Mouse (Mus musculus) adrenal gland, adult 8-10 months (tissue): Measurements from ENCODE around the gene Dnajb14. TPM values are rescaled to one million over a fixed set of nuclear protein-coding genes. Genes with fewer than 3 reads are reported as not detected.
A peak's percentile ranks its signal among the peaks of the same experiment; 100 is the strongest.
"Not testable (repeated sequence)": the region's sequence is repeated elsewhere in the genome, so short reads cannot be mapped to it uniquely, and the experiment has no call there.

Experiments
- DNase-seq: peaks from one replicate; pipeline ENCODE4 v3.0.0; 2022
- total RNA-seq, 4 experiments: library from RNA; stranded (reverse); gene quantifications; 2 replicates each; pipeline ENCODE4 v1.2.4; 2022

The Dnajb14 gene
- total RNA-seq, 4 experiments from 2014 or later, result 21.1 to 29.1 (median 27.3) TPM

DNA sequence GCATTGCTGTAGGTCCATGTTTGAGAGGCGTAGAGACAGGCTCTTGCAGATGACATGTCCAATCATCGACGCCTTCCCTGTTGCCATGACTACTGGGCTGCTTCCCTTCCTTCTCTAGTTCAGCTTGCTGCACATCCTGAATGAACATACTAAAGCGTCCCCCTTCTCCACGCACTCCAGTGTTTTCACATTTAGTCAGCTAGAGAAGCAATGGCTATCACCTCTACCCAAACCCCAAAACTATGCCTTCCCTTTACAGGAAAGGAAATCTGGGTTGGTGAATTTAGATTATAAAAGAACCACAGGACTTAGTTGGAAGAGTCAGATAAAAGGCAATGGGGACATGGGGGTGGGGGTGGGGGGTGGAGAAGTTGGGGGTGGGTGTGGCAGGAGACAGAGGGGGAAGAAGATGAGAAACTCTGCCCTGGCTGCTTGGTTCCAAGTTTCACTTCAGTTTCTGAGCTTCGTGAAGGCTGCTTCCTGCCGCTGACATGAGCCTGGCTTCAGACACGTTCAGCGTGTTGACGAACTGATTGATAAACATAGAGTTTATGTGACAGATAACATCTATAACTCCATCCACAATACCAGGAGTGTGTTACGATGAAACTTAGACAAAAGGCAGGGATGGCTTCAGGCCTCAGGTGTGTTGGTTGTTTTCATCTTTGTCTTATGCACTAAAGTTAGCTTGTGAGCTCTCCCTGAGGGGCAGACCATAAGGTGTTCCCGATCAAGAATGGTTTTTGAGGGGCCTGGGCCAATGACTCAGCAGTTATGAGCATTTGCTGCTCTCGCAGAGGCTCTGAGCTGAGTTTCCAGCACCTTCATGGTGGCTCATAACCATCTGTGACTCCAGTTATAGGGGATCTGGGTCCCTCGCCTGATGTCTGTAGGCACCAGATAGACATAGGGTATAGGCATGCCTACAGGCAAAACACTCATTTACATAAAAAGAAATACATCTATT lies 85.7 kb downstream of the Dnajb14 start:
- DNase-seq, result no peak

DNA sequence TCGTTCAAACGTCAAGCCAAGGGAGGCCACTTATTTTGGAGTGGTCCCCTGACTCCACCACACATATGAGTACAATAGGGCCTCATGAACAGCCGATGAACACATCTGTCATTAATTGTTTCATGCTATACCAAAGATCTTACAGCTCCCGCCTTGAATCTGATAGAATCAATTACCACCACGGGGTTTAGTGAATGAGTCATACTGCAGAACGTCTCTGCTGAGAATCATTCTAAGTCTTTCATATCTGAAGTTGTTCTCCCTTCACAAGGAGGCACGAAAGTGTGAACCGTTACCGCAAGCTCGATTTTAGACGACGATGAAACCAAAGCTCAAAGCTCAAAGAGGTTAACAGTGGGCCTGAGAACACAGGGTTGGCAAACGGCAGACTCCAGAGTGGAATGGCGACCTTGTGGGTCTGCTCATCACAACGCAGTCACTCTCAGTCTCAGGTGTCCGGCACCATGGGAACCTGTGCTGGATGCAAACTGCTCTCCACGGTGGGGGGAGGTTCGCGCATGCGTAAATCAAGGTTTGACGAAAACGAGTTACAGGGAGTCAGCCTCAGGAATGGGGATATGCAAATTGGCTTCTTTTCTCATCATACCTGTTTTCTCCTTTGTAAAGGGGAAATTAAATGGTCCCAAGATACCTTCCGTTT lies 86.9 kb downstream of the Dnajb14 start:
- DNase-seq, result no peak

DNA sequence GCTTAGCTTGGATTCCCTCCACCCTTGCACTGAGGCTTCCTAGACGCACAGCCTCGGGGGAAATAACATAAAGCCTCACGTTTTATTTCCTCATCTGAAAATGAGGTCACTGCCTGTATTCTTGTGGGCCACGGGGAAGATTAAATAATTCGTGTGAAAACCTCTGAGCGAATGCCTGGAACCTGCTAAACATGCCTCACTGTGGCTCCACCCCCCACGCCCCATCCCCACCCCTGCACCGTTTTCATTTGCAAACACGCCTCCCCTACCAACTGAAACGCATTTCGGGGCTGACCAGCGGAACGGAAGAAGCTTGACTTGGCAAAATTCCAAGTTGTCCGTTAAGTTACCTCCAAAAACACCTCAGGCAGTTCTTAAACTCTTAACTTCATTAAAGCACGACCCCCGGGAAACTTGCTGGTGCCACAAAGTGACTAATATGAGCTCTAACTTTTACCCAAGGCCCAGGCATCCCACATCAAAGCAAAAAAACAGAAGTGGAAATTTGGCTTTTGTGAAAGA lies 88.1 kb downstream of the Dnajb14 start:
- DNase-seq, result no peak

DNA sequence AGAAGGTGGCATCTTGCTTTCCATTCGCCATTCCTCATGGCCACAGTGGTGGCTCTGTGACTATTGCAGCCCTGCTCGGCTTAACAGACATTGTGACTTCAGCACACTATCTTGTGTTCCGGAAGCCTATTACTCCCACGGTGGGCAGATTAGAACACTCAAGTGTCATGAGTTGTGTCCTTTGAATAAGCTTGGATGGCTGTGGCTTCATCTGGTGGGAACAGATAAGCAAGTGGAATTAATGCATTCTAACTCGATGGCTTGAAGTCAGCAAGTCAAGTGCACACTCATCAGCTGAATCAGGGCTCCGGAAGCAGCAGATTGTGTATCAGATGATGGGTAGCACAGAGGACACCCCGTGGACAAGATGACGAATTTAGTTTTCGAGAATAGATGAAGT lies 90.4 kb downstream of the Dnajb14 start:
- DNase-seq, result no peak

DNA sequence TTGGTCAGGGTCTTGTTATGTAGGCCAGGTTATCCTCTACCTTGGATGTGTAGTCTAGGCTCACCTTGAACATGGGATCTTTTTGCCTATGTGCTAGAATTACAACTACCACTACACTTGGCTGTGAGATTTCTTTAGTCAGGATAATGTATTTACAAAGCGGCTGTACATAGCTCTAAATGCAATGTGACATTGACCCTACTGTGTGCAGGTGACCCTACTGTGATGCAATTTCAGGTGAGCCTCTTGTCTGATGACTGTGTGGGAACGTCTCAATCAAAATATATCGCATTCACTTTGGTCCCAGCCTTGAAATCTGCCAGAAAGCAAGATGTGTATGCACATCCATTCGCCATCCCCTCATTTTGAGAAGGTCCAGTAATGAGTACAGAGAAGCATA lies 90.9 kb downstream of the Dnajb14 start:
- no peak for DNase-seq

DNA sequence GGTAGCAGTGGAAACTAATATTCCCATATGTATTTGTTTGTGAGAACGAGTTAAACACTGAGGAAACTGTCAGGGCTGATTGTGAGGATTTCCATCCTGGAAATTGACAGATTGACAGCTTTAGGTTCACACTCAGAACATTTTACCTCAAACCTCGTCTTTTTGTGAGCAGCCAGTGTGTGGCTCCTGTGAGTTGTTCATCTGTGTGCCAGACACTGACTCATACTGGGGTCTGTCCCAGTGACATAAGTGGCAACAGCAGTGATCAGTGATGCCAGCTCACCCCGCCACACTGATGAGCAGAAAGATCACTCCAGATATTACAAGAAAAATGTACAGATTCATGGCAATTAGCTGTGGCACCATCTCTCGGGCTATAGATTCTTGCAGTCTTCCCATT lies 92.0 kb downstream of the Dnajb14 start:
- no peak for DNase-seq

DNA sequence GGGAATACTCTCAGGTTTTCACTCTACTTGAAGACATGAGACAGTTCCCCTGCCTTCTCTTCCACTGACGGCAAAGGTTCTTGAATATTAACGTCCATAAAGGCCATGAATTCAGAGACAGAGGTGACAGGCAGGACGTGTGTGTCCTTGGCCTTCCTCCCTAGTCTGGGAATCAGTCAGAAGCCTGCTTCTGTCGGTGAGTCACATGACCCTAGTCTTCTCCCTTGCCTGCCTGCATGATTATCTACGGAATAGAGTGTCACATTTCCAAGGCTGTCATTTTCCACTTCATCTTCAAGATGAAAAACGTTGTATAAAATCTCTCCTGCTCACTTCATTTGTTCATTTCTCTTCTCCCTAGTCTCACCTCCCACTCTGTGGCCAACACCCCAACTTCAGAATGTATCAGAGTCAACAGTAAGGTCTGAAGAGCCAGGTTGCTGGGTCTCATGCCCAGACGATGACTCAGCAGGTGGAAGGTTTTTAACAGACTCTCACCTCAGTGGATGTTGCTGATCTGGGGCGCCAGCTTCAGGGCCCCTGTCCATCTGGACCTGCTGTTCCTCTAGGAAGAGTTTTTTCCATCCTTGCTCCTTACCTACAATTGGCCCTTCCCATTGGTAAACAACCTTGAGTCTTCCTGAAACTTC lies 94.4 kb downstream of the Dnajb14 start:
- DNase-seq, result peak; percentile 61

DNA sequence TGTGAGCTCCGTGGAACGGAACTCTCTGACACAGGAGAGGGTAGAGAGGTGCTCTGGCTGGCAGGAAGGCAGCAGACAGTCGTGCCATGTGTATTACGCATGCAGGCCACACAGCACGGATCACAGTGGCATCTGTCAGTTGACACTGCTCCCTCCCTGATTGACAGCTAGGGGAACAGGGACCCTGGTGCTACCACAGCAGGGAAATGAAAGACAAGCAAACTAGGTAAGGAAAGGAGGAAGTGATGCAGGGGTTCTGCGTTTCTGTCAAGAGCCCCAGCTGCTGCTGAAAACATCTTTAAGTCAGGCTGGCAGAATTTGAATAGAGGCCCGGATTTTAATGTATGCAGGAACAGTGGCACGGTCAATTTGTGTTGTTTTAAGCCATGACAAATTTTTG lies 96.0 kb downstream of the Dnajb14 start:
- DNase-seq, result no peak

DNA sequence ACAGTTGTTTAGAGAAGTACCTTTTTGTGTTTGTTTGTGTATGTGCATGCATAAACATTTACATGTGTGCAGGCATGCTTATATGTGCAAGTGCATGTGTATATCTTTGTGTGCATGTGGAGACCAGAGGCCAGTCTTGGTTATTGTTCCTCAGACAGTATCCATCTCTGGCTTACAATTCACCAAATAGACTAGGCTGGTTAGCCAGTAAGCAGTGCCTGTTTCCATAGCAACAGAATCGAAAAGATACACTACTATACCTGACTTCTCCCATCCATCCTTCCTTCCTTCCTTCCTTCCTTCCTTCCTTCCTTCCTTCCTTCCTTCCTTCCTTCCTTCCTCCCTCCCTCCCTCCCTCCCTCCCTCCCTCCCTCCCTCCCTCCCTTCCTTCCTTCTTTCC lies 96.5 kb downstream of the Dnajb14 start:
- not testable (repeated sequence) for DNase-seq

Other genes with a start within 250 kb of the Dnajb14 start
- gene Ddit4l, start 246.1 kb upstream of the Dnajb14 start, total RNA-seq, result 1 to 10 TPM; 1.1 to 2.0 (median 1.5) TPM
- gene Gm21962, start 196.2 kb upstream of the Dnajb14 start, total RNA-seq, result not detected
- 100 to 1,000 TPM; 124 to 155 (median 138) TPM for gene H2afz, start 3.2 kb upstream of the Dnajb14 start, total RNA-seq
- 10 to 100 TPM; 62.8 to 80.3 (median 71.5) TPM for gene Lamtor3, start 50.8 kb downstream of the Dnajb14 start, total RNA-seq
- gene Dapp1, start 113.9 kb downstream of the Dnajb14 start, total RNA-seq, result 10 to 100 TPM in 1 of 4 experiments, 1 to 10 TPM in 3; 3.9 to 11.2 (median 7.0) TPM
- under 1 TPM; 0.03 to 0.07 (median 0.04) TPM for gene 1110002E22Rik, start 197.4 kb downstream of the Dnajb14 start, total RNA-seq
- gene Gm5105, start 199.7 kb downstream of the Dnajb14 start, total RNA-seq, result under 1 TPM in 1 of 4 experiments, not detected in 3; 0.30 TPM